Mouse (Mus musculus): ENCODE measurements at regions not wholly inside any gene's neighbourhood (a gene's known extent, or its start where the extent isn't known, plus 50 kb on each side); places are given as distances from the start of the nearest gene placed in this dataset.

DNA sequence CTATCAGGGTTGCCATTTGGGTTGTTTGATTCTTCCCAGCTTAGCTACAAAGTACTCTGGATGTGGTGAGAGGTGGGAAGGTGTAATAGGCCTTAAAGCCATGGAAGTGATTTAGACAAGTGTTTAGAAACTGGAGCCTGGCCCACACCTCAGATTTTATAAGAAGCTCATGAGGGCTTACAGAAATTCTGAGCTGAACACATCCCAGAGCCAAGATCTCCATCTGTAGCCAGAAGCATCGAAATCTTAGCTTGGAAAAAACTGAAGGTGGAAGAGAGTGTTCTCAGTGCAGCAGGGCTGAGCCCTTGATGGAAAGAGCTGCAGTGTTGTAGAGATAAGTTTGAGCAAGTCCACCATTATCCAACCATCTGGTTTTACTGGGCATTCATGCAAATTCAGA, 86.4 kb upstream of the Trabd2b start:
- H3K36me3 ChIP-seq (ENCODE audit: control insufficient read depth, insufficient read depth, low read length): no peaks in the 10 kb centered on the region
- no peaks in the 10 kb centered on the region for H3K27me3 ChIP-seq (replicated peaks; ENCODE audit: control insufficient read depth, insufficient read depth, low read length)
- no peak overlapping the region for H3K4me3 ChIP-seq (ENCODE audit: low read depth, low read length)
- ATAC-seq (no peak), DNase-seq (ENCODE audit: low spot score) (no peak)
- no peaks in the 10 kb centered on the region for H3K4me1 ChIP-seq (ENCODE audit: control insufficient read depth, insufficient read depth, low read length)
- H3K4me2 ChIP-seq (ENCODE audit: low read length): no peak overlapping the region
- no peak overlapping the region for H3K9ac ChIP-seq (ENCODE audit: low read length)
- no peaks in the 10 kb centered on the region for H3K9me3 ChIP-seq (replicated peaks; ENCODE audit: control insufficient read depth, low read length)
- H3K27ac ChIP-seq (ENCODE audit: low read depth, low read length): no peak overlapping the region
- WGBS: 63% methylated on average over 1 of the region's 1 CpGs

DNA sequence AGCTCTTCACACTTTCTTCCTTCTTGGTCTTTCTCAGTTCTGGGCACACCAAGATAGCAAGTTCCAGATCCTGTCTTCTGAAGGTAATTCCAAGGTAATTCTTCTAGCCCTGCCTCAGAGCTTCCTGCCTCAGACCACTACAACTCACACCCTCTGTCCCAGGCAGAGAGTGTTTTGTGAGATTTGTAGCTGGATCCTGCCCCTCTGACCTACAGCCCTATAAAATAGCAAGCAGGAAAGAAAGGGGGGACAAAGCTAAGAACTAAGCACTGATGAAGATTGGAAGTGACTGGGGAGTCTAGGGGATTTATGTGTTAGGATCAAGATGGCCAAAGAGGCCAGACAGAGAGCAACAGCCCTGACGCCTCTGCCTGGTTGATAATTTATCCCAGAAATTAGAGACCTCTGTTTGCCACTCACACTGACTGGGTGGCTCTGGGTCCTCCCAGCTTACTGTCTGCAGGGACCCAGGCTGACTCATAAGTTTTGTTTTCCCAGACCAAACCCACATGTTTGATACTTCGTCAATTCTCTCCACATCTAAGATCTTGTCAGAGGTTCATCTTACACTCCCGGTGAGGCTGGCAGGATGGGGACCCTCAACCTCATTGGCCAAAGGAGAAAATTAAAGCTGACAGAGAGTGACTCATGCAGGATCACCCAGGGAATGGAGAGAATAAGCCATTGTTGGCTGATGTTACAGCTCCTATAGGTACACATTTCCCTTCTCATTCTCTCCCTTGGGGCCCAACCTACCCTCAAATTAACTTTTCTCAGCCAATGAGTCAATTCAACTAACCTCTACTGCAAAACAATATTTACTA, 84.8 kb upstream of the Trabd2b start:
- no peaks in the 10 kb centered on the region for H3K9me3 ChIP-seq (replicated peaks; ENCODE audit: control insufficient read depth, low read length)
- H3K4me3 ChIP-seq (ENCODE audit: low read depth, low read length): no peak overlapping the region
- no peaks in the 10 kb centered on the region for H3K4me1 ChIP-seq (ENCODE audit: control insufficient read depth, insufficient read depth, low read length)
- DNase-seq (ENCODE audit: low spot score) (no peak), ATAC-seq (no peak)
- WGBS: 87% methylated on average over 3 of the region's 3 CpGs
- no peak overlapping the region for H3K9ac ChIP-seq (ENCODE audit: low read length)
- no peak overlapping the region for H3K27ac ChIP-seq (ENCODE audit: low read depth, low read length)
- H3K27me3 ChIP-seq (replicated peaks; ENCODE audit: control insufficient read depth, insufficient read depth, low read length): no peaks in the 10 kb centered on the region
- no peak overlapping the region for H3K4me2 ChIP-seq (ENCODE audit: low read length)
- H3K36me3 ChIP-seq (ENCODE audit: control insufficient read depth, insufficient read depth, low read length): no peaks in the 10 kb centered on the region

DNA sequence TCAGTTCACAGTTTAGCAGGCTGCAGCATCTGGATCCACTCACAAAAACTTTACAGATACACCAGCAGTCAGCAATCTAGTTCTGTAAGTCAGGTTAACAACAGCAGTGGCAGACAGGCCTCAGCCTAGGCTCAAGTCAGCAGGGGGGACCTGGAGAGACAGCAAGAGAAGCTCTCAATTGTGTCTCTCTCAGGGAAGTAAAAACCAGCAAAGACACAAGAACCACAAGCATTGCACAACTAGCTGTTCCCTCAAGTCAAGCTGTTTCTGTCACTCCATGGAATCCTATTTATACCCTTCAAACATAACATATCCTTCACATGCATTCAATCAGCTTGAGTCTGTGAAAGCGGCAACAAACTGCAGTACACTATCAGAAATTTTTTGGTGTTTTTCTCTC, 76.5 kb upstream of the Trabd2b start:
- H3K9ac ChIP-seq (ENCODE audit: low read length): no peak overlapping the region
- DNase-seq (ENCODE audit: low spot score) (no peak), ATAC-seq (no peak)
- no peaks in the 10 kb centered on the region for H3K27me3 ChIP-seq (replicated peaks; ENCODE audit: control insufficient read depth, insufficient read depth, low read length)
- H3K4me3 ChIP-seq (ENCODE audit: low read depth, low read length): no peak overlapping the region
- no peak overlapping the region for H3K4me2 ChIP-seq (ENCODE audit: low read length)
- H3K27ac ChIP-seq (ENCODE audit: low read depth, low read length): no peak overlapping the region
- no peaks in the 10 kb centered on the region for H3K4me1 ChIP-seq (ENCODE audit: control insufficient read depth, insufficient read depth, low read length)
- 100% methylated on average over 1 of the region's 1 CpGs for WGBS
- no peaks in the 10 kb centered on the region for H3K36me3 ChIP-seq (ENCODE audit: control insufficient read depth, insufficient read depth, low read length)
- no peaks in the 10 kb centered on the region for H3K9me3 ChIP-seq (replicated peaks; ENCODE audit: control insufficient read depth, low read length)

DNA sequence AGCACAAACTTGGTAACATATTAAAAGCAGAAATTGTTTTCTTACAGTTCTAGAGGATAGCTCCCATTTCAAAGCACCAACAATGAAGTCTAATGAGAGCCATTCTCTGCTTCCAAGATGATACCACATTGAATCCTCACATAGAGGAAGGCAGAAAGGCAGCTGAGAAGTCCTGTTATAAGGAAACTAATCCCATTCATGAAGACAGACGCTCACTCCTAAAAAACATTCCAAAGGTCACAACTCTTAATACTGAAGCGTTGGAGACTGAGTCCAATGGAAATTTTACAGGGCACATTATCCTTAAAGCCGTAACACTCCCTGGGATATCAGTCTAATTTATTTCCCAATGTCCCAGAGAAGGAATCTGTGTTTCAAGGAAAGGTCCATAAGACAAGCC, 75.4 kb upstream of the Trabd2b start:
- 66% methylated on average over 3 of the region's 3 CpGs for WGBS
- H3K4me3 ChIP-seq (ENCODE audit: low read depth, low read length): no peak overlapping the region
- no peaks in the 10 kb centered on the region for H3K4me1 ChIP-seq (ENCODE audit: control insufficient read depth, insufficient read depth, low read length)
- no peak overlapping the region for H3K27ac ChIP-seq (ENCODE audit: low read depth, low read length)
- ATAC-seq (no peak), DNase-seq (ENCODE audit: low spot score) (no peak)
- H3K27me3 ChIP-seq (replicated peaks; ENCODE audit: control insufficient read depth, insufficient read depth, low read length): no peaks in the 10 kb centered on the region
- H3K4me2 ChIP-seq (ENCODE audit: low read length): no peak overlapping the region
- H3K9ac ChIP-seq (ENCODE audit: low read length): no peak overlapping the region
- no peaks in the 10 kb centered on the region for H3K36me3 ChIP-seq (ENCODE audit: control insufficient read depth, insufficient read depth, low read length)
- no peaks in the 10 kb centered on the region for H3K9me3 ChIP-seq (replicated peaks; ENCODE audit: control insufficient read depth, low read length)

DNA sequence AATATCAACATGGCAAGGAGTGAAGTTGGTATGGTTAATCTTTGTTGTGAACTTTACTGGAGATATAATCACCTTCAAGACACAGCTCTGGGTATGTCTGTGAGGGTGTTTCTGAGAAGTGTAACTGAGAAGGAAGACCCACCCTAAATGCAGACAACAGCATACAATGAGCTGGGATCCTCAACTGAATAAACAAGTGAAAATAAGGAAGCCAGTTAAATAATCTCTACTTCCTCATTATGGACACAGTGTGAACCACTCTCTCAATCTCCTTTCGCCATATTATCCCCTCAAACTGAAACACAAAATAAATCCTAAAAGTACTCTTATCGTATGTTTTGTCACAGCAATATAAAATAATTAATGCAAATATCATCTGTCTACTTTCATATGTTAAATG, 71.7 kb upstream of the Trabd2b start:
- no peak for DNase-seq (ENCODE audit: low spot score)
- no peak for ATAC-seq
- 91% methylated on average over 2 of the region's 2 CpGs for WGBS

DNA sequence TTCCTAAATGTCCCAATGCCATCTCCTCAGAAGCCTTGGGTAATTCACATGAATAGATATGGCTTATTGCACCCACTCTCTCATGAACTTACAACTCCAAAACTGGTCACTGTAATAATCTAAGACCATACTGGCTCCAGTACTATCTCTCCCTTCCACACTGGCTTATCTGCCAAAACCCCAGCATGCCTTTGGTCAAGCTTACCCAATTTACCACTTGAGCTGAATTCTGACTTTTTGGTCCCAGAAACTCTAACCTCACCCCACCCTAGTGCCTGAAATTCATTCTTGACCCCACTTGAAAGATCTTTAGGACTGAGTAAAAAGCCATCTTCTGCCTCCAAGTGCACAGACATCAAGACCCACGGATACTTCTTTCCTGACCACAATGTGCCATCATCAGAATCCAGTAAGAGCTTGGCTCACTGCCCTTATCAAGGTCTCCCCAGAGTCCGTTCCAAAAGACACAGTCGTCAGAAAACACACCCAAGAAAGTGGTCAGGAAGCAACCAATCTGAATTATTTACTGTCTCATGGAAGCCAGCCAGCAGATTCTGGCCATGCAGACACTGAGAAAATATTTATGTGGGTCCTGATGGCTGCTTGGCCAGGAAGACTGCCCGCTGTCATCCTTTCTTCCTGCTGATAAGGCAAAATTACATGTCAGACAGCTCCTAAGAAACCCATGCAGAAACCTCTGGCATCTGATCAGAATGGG, 70.3 kb upstream of the Trabd2b start:
- WGBS: 77% methylated on average over 4 of the region's 4 CpGs
- DNase-seq (ENCODE audit: low spot score): no peak
- H3K36me3 ChIP-seq (ENCODE audit: control insufficient read depth, insufficient read depth, low read length): no peaks in the 10 kb centered on the region

More for the DNA sequence above, 71.7 kb upstream of the Trabd2b start:
- Histone ChIP-seq H3K4me2 (ENCODE audit: low read length) (no peak overlapping the region), H3K27me3 (replicated peaks; ENCODE audit: control insufficient read depth, insufficient read depth, low read length) (no peaks in the 10 kb centered on the region), H3K4me1 (ENCODE audit: control insufficient read depth, insufficient read depth, low read length) (no peaks in the 10 kb centered on the region), H3K36me3 (ENCODE audit: control insufficient read depth, insufficient read depth, low read length) (no peaks in the 10 kb centered on the region), H3K27ac (ENCODE audit: low read depth, low read length) (no peak overlapping the region), H3K9ac (ENCODE audit: low read length) (no peak overlapping the region), H3K9me3 (replicated peaks; ENCODE audit: control insufficient read depth, low read length) (no peaks in the 10 kb centered on the region), H3K4me3 (ENCODE audit: low read depth, low read length) (no peak overlapping the region)

DNA sequence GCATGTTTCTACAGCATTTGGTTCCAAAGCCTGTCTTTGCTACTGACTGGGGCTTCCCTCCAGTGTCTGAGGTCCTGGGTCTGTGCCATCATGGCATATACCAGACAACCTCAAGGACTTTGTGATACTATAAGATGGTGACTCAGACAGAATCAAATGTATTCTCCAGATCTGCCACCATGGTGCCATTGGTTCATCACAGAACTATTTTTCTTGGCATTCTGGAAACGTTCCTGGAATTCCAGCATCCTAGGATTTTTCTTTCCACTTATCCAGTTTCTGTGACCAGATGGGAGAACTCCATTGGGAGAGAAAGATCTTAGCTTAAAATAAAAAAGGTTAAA, 69.8 kb upstream of the Trabd2b start:
- Histone ChIP-seq H3K36me3 (ENCODE audit: control insufficient read depth, insufficient read depth, low read length) (no peaks in the 10 kb centered on the region), H3K4me3 (ENCODE audit: low read depth, low read length) (no peak overlapping the region), H3K4me2 (ENCODE audit: low read length) (no peak overlapping the region), H3K27ac (ENCODE audit: low read depth, low read length) (no peak overlapping the region), H3K9ac (ENCODE audit: low read length) (no peak overlapping the region), H3K27me3 (replicated peaks; ENCODE audit: control insufficient read depth, insufficient read depth, low read length) (no peaks in the 10 kb centered on the region), H3K4me1 (ENCODE audit: control insufficient read depth, insufficient read depth, low read length) (no peaks in the 10 kb centered on the region), H3K9me3 (replicated peaks; ENCODE audit: control insufficient read depth, low read length) (no peaks in the 10 kb centered on the region)
- WGBS: 79% methylated on average over 1 of the region's 1 CpGs
- DNase-seq (ENCODE audit: low spot score) (no peak), ATAC-seq (no peak)

More for the DNA sequence above, 70.3 kb upstream of the Trabd2b start:
- Histone ChIP-seq H3K4me1 (ENCODE audit: control insufficient read depth, insufficient read depth, low read length) (no peaks in the 10 kb centered on the region), H3K9me3 (replicated peaks; ENCODE audit: control insufficient read depth, low read length) (no peaks in the 10 kb centered on the region), H3K4me3 (ENCODE audit: low read depth, low read length) (no peak overlapping the region), H3K27me3 (replicated peaks; ENCODE audit: control insufficient read depth, insufficient read depth, low read length) (no peaks in the 10 kb centered on the region), H3K9ac (ENCODE audit: low read length) (no peak overlapping the region), H3K4me2 (ENCODE audit: low read length) (no peak overlapping the region), H3K27ac (ENCODE audit: low read depth, low read length) (no peak overlapping the region)
- no peak for ATAC-seq

DNA sequence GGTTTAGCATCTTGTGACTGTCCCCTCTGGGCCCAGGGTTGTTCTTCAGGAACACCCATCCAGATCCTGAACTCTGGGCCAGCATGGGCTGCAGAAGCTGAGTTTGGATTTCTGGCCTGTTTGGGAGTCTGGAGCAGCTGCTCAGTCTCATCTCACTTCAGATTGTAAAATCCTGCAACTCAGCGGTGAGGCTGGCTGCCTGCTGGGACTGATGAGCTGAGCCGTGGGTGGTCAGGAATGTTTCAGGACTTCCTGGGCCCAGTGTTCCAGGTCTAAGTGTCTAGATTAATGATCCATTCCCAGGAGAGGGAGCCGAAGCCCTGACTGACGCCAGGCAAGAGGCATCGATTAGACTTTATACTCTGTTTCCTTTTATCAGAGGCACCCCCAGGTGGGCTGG, 66.7 kb upstream of the Trabd2b start:
- no peaks in the 10 kb centered on the region for H3K9me3 ChIP-seq (replicated peaks; ENCODE audit: control insufficient read depth, low read length)
- H3K4me2 ChIP-seq (ENCODE audit: low read length): no peak overlapping the region
- no peak overlapping the region for H3K4me3 ChIP-seq (ENCODE audit: low read depth, low read length)
- whole genome bisulfite sequencing: 65% methylated on average over 5 of the region's 5 CpGs
- H3K4me1 ChIP-seq (ENCODE audit: control insufficient read depth, insufficient read depth, low read length): no peaks in the 10 kb centered on the region; the same call in 1 of the 2 replicates
- no peak overlapping the region for H3K27ac ChIP-seq (ENCODE audit: low read depth, low read length)
- no peaks in the 10 kb centered on the region for H3K36me3 ChIP-seq (ENCODE audit: control insufficient read depth, insufficient read depth, low read length)
- H3K9ac ChIP-seq (ENCODE audit: low read length): no peak overlapping the region
- DNase-seq (ENCODE audit: low spot score) (no peak), ATAC-seq (no peak)
- H3K27me3 ChIP-seq (replicated peaks; ENCODE audit: control insufficient read depth, insufficient read depth, low read length): no peaks in the 10 kb centered on the region

DNA sequence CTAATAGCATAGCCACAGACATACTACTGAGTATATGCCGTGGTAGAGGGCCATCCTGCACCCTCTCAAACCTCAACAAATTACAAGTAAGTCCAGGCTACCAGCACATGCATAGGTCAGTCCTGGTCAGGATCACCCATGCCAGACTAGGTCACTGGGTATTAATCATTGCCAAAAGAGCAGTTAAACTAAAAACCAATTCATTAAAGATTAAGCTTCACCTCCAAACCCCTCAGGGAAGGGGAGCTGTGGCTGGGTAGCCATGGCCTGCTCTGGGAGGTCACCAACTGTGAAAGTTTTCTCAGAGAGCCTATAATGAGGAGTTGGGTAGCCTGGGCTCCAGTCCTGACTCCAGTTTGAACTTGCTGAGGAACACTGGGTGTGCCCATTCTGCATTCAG, 61.4 kb upstream of the Trabd2b start:
- H3K4me1 ChIP-seq (ENCODE audit: control insufficient read depth, insufficient read depth, low read length): no peaks in the 10 kb centered on the region; the same call in 1 of the 2 replicates
- 63% methylated on average over 1 of the region's 1 CpGs for WGBS
- no peak overlapping the region for H3K4me3 ChIP-seq (ENCODE audit: low read depth, low read length)
- no peak overlapping the region for H3K4me2 ChIP-seq (ENCODE audit: low read length)
- no peaks in the 10 kb centered on the region for H3K27me3 ChIP-seq (replicated peaks; ENCODE audit: control insufficient read depth, insufficient read depth, low read length)
- ATAC-seq: no peak
- H3K27ac ChIP-seq (ENCODE audit: low read depth, low read length): no peak overlapping the region
- no peaks in the 10 kb centered on the region for H3K36me3 ChIP-seq (ENCODE audit: control insufficient read depth, insufficient read depth, low read length)
- no peak for DNase-seq (ENCODE audit: low spot score)
- no peak overlapping the region for H3K9ac ChIP-seq (ENCODE audit: low read length)
- H3K9me3 ChIP-seq (replicated peaks; ENCODE audit: control insufficient read depth, low read length): no peaks in the 10 kb centered on the region
